In genomic region chr5:112406017-112406416, GRCm38 (mm10) we compare ENCODE assay signal across 24 mouse cellular contexts. TPM values are rescaled to one million over a fixed set of nuclear protein-coding genes. Genes with fewer than 3 reads are reported as not detected.
DNase-seq lines count a peak whose midpoint lies in the region; ATAC-seq lines count a peak whose summit lies in the region.
"Had no signal": no experiment of that assay in that cellular context is flagged by ENCODE, and none has a peak within 500 bp of the region (broad histone marks: within the 10 kb centered on the region; RNA-seq: fewer than 3 reads in every experiment).

No protein-coding gene starts in this region.

- H3K27me3 ChIP-seq in heart, embryonic 11.5 days (ENCODE audit: control insufficient read depth, insufficient read depth, low read length): no peaks in the 10 kb centered on the region; the same call in 1 of the 2 replicates
- H3K27me3 ChIP-seq in midbrain, embryonic 14.5 days (ENCODE audit: control insufficient read depth, insufficient read depth, low read length): no peaks in the 10 kb centered on the region
- no peaks in the 10 kb centered on the region for H3K27me3 ChIP-seq in midbrain, embryonic 13.5 days
- H3K27me3 ChIP-seq: forebrain, embryonic 15.5 days; intestine, embryonic 15.5 days had no signal

- H3K36me3 ChIP-seq in heart, embryonic 11.5 days (ENCODE audit: control insufficient read depth, insufficient read depth, low read length): no peaks in the 10 kb centered on the region
- no peaks in the 10 kb centered on the region for H3K36me3 ChIP-seq in midbrain, embryonic 14.5 days (ENCODE audit: control insufficient read depth, insufficient read depth, low read length)
- H3K36me3 ChIP-seq in midbrain, embryonic 13.5 days: no peaks in the 10 kb centered on the region
- H3K36me3 ChIP-seq: embryonic facial prominence, embryonic 12.5 days; forebrain, embryonic 15.5 days; hindbrain, embryonic 10.5 days; intestine, embryonic 15.5 days had no signal

- peak; percentile 37 for ATAC-seq in heart, embryonic 11.5 days (replicated peaks; ENCODE audit: insufficient number of reproducible peaks, low FRiP score, low TSS enrichment)
- ATAC-seq in midbrain, embryonic 14.5 days (ENCODE audit: low FRiP score, low TSS enrichment): no peak
- no peak for ATAC-seq in midbrain, embryonic 13.5 days
- ATAC-seq: activated CD4-positive, CD25-positive, alpha-beta regulatory T cell, adult 4 months; forebrain, embryonic 15.5 days; intestine, embryonic 15.5 days had no signal

- no peak overlapping the region for H3K4me3 ChIP-seq in heart, embryonic 11.5 days (ENCODE audit: low read depth, low read length)
- H3K4me3 ChIP-seq in midbrain, embryonic 14.5 days (replicated peaks; ENCODE audit: low read depth, low read length): no peak overlapping the region
- H3K4me3 ChIP-seq in midbrain, embryonic 13.5 days (replicated peaks): no peak overlapping the region
- H3K4me3 ChIP-seq: embryonic facial prominence, embryonic 12.5 days; forebrain, embryonic 15.5 days; heart, adult 2 months; hindbrain, embryonic 10.5 days; intestine, embryonic 15.5 days had no signal

- no peak overlapping the region for H3K4me2 ChIP-seq in heart, embryonic 11.5 days
- H3K4me2 ChIP-seq in midbrain, embryonic 14.5 days (ENCODE audit: low read length): no peak overlapping the region
- no peak overlapping the region for H3K4me2 ChIP-seq in midbrain, embryonic 13.5 days (replicated peaks)
- H3K4me2 ChIP-seq: embryonic facial prominence, embryonic 12.5 days; forebrain, embryonic 15.5 days; hindbrain, embryonic 14.5 days; intestine, embryonic 15.5 days had no signal

- peaks cover 7% of the 10 kb centered on the region; the same call in 1 of the 2 replicates for H3K4me1 ChIP-seq in heart, embryonic 11.5 days (ENCODE audit: control insufficient read depth, insufficient read depth, low read length)
- H3K4me1 ChIP-seq in midbrain, embryonic 14.5 days (ENCODE audit: control insufficient read depth, insufficient read depth, low read length): peaks cover 19% of the 10 kb centered on the region
- peaks cover 21% of the 10 kb centered on the region for H3K4me1 ChIP-seq in midbrain, embryonic 13.5 days (replicated peaks)
- H3K4me1 ChIP-seq: intestine, embryonic 15.5 days had no signal

- DNase-seq in heart, adult 11 months: no peak
- DNase-seq in midbrain, embryonic 14.5 days: no peak
- DNase-seq in Muller cell, postnatal 12 days (ENCODE audit: inconsistent ontology term): peak; percentile 50
- no peak for DNase-seq in adrenal gland, postnatal 25 days
- DNase-seq in thymus, adult 18-20 months: no peak
- DNase-seq: adrenal gland, postnatal 14 days; cerebellum, adult 18-20 months; cerebellum, postnatal 14 days; gastrocnemius, postnatal 10 days; heart, adult 2 months; heart, postnatal 10 days had no signal

- H3K9me3 ChIP-seq in heart, embryonic 11.5 days (replicated peaks; ENCODE audit: control insufficient read depth, low read length): no peaks in the 10 kb centered on the region
- H3K9me3 ChIP-seq in midbrain, embryonic 14.5 days (ENCODE audit: control insufficient read depth, low read length): no peaks in the 10 kb centered on the region
- no peaks in the 10 kb centered on the region for H3K9me3 ChIP-seq in midbrain, embryonic 13.5 days
- H3K9me3 ChIP-seq: embryonic facial prominence, embryonic 12.5 days; forebrain, embryonic 15.5 days; hindbrain, embryonic 10.5 days; intestine, embryonic 15.5 days had no signal

- 9% methylated on average over 3 of the region's 3 CpGs for WGBS in heart, embryonic 11.5 days (ENCODE audit: insufficient replicate concordance)
- 64% methylated on average over 3 of the region's 3 CpGs for WGBS in midbrain, embryonic 14.5 days
- 69% methylated on average over 3 of the region's 3 CpGs for WGBS in midbrain, embryonic 13.5 days

- no peak overlapping the region for H3K9ac ChIP-seq in heart, embryonic 11.5 days (ENCODE audit: low read depth, low read length)
- H3K9ac ChIP-seq in midbrain, embryonic 14.5 days (replicated peaks; ENCODE audit: low read length): no peak overlapping the region
- H3K9ac ChIP-seq in midbrain, embryonic 13.5 days (replicated peaks): no peak overlapping the region
- H3K9ac ChIP-seq: embryonic facial prominence, embryonic 12.5 days; forebrain, embryonic 15.5 days; hindbrain, embryonic 14.5 days; intestine, embryonic 15.5 days had no signal

- H3K27ac ChIP-seq in heart, embryonic 11.5 days (ENCODE audit: low read depth, low read length): no peak overlapping the region
- H3K27ac ChIP-seq in midbrain, embryonic 14.5 days (replicated peaks; ENCODE audit: low read depth, low read length): 0 out of 2 replicates have a peak overlapping the region, but pooled peaks have one; percentile 4
- no peak overlapping the region for H3K27ac ChIP-seq in midbrain, embryonic 13.5 days
- H3K27ac ChIP-seq: embryonic facial prominence, embryonic 12.5 days; forebrain, embryonic 15.5 days; heart, adult 2 months; hindbrain, embryonic 10.5 days; hindbrain, embryonic 14.5 days; intestine, embryonic 15.5 days had no signal

RNA-seq across cellular contexts. Expression of gene Asphd2, which starts 11.4 kb away (rescaled TPM):
- polyA plus RNA-seq in heart, embryonic 11.5 days (2014; fragmentation: Nextera tagmentation; extraction: Ambion mirVana): 4.8 and 5.4 TPM in 2 replicates
- 91.5 and 103 TPM in 2 replicates for polyA plus RNA-seq in midbrain, embryonic 14.5 days (2014; fragmentation: Nextera tagmentation; extraction: Ambion mirVana)
- polyA plus RNA-seq in midbrain, embryonic 13.5 days (2015; fragmentation: Nextera tagmentation; extraction: Ambion mirVana): 37.8 and 47.6 TPM in 2 replicates
- total RNA-seq in adrenal gland, postnatal 25 days (2021): 1.4 and 2.5 TPM in 2 replicates
- polyA plus RNA-seq: activated CD4-positive, CD25-positive, alpha-beta regulatory T cell, adult 4 months had no signal

RNA-seq across cellular contexts. Expression of gene Gm6588, which starts 43.2 kb away (rescaled TPM):
- polyA plus RNA-seq in heart, embryonic 11.5 days (2014; fragmentation: Nextera tagmentation; extraction: Ambion mirVana): not detected in 2 replicates
- polyA plus RNA-seq in midbrain, embryonic 14.5 days (2014; fragmentation: Nextera tagmentation; extraction: Ambion mirVana): 0.26 and 0.61 TPM in 2 replicates
- 1.5 and 1.7 TPM in 2 replicates for polyA plus RNA-seq in midbrain, embryonic 13.5 days (2015; fragmentation: Nextera tagmentation; extraction: Ambion mirVana)
- total RNA-seq in adrenal gland, postnatal 25 days (2021): not detected in 2 replicates
- total RNA-seq: adrenal gland, adult 18-20 months; adrenal gland, postnatal 14 days; gastrocnemius, postnatal 10 days; gastrocnemius, postnatal 4 days; heart, adult 2 months; heart, postnatal 10 days had no signal
- polyA plus RNA-seq: activated CD4-positive, CD25-positive, alpha-beta regulatory T cell, adult 4 months; cortical plate, adult 2 months; embryonic facial prominence, embryonic 12.5 days; forebrain, embryonic 11.5 days; heart, adult 2 months; heart, embryonic 14.5 days; hindbrain, embryonic 10.5 days; intestine, embryonic 15.5 days had no signal

RNA-seq across cellular contexts. Expression of gene Gm6583, which starts 50.2 kb away (rescaled TPM):
- polyA plus RNA-seq in heart, embryonic 11.5 days (2014; fragmentation: Nextera tagmentation; extraction: Ambion mirVana): 0.25 and 0.40 TPM in 2 replicates
- polyA plus RNA-seq in midbrain, embryonic 14.5 days (2014; fragmentation: Nextera tagmentation; extraction: Ambion mirVana): 0.12 and 0.26 TPM in 2 replicates
- 0.14 and 0.17 TPM in 2 replicates for polyA plus RNA-seq in midbrain, embryonic 13.5 days (2015; fragmentation: Nextera tagmentation; extraction: Ambion mirVana)
- total RNA-seq in adrenal gland, postnatal 25 days (2021): 0.36 TPM in 1 of 2 replicates, not detected in the other
- total RNA-seq: adrenal gland, adult 18-20 months; adrenal gland, postnatal 14 days; gastrocnemius, postnatal 10 days; gastrocnemius, postnatal 4 days had no signal
- polyA plus RNA-seq: activated CD4-positive, CD25-positive, alpha-beta regulatory T cell, adult 4 months; heart, embryonic 14.5 days had no signal
